Mouse (Mus musculus) cerebellum, postnatal 10 days (tissue): ENCODE measurements around the gene Vmn1r7.
A peak's percentile ranks its signal among the peaks of the same experiment; 100 is the strongest.
"Not testable (repeated sequence)": the region's sequence is repeated elsewhere in the genome, so short reads cannot be mapped to it uniquely, and the experiment has no call there.

Experiments
- DNase-seq, 2 experiments: peaks; one replicate each; pipeline ENCODE4 v3.0.0; 2021; ENCODE audit warnings: mixed read lengths in 2 of 2

Vmn1r7 gene

DNA sequence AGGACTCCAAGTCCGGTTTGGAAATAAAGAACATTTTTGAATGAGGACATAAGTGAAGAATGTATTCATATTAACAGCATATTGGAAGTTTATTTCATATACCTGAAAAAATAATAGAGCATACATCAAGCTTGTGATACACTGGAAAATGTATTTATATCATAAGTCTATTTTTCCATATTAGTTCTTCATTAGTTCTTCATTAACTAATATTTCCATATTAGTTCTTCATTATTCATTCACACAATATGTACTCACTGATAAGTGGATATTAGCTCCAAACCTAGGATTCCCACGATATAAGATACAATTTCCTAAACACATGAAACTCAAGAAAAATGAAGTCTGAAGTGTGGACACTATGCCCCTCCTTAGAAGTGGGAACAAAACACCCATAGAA is at the start of gene Vmn1r7:
Gene Vmn1r7, minus strand, starts transcription at position 101 of the 400 bp plus-strand sequence.
- not testable (repeated sequence) for DNase-seq

DNA sequence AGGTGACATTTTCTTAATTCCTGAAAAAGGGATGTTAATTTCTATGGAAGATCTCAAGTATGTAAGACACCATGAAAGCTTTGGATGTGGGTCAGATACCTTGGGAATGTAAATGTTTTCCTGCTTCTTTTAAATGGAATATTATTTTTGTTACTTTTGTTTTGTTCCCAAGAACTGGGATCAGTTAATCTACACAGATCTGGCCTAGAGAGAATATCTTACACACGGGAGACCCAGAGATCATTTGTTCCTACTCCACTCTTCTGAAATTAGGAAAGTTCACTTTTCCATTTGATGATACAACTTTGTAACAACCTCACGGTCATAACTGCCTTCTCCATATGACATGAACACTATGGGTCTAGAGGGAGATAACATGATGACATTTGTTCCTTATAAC is 41.4 kb upstream of the Vmn1r7 start, which contains the start of gene Vmn1r9:
Gene Vmn1r9, plus strand, starts transcription at position 301 of the 400 bp plus-strand sequence.
- DNase-seq = no peak

DNA sequence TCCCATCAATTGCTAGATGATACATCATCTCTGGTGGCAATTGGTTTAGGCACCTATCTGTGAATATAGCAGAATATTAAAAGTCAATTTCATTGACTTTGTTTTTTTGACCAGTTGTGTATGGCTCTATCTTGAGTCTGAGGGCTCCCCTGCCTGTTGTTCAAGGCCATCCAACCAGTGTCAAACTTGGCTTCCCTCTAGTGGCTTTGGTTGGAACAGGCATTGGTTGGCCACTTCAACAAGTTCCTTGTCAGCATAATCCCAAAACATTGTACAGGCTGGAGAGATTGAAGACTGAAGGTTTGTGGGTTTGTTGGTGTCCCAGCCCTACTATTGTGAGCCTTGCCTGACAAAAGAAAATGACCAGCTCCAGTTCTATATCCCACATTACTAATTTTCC is 38.6 kb upstream of the Vmn1r7 start:
- DNase-seq = peak; percentile 12 to 16

DNA sequence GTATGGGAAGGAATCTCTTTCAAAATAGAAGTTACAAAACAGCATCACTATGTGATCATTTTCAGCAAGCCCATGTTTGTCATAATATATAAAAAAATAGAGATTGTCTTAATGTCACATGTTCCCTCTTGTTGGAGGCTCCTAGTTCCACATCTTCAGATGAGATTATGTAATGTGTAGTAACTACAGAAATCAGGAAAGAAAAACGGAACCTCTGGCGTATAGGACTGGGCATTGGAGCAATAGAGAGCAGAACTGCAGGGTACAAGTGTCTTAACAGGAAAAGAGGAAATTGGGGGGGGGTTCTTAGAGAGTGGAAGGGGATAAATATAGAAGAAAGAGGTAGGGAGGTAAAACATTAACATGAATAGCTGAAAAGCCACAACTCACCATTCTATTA is 9.6 kb upstream of the Vmn1r7 start:
- no peak for DNase-seq

DNA sequence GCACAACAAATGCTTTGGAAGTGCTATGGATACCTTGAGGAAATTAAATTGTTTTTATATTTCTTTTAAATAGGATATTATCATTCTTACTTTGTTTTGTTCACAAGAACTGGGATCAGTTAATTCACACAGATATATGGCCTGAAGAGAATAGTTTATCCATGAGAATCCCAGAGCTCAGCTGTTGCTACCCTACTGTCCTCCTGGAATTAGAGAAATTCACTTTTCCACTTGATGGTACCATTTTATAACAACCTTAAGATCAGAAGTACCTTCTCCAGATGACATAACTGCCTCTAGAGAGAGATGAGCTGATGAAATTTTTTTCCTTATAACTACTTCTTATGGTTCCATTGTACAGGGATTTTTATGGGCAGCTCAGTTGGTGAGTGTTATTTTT is 6.9 kb upstream of the Vmn1r7 start, which contains the start of gene Vmn1r8:
Gene Vmn1r8, plus strand, starts transcription at position 301 of the 400 bp plus-strand sequence.
- DNase-seq = no peak

DNA sequence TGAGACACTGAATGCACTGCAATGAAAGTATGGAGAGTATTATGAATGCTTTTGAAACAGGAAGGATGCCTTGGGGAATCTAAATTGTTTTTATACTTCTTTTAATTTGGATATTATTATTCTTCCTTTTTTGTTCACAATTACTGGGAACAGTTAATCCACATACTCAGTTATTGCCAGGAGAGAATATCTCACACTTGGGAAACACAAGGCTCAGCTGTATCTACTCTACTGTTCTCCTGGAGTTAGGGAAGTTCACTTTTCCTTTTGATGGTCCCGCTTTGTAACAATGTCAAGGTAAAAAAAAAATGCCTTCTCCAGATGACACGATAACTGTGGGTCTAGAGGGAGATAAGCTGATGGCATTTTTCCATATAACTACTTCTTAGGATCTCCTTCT is 28.2 kb downstream of the Vmn1r7 start, which contains the start of gene Vmn1r6:
Gene Vmn1r6, plus strand, starts transcription at position 301 of the 400 bp plus-strand sequence.
- no peak for DNase-seq
